Mouse (Mus musculus): ENCODE measurements around the gene Mink1. TPM values are rescaled to one million over a fixed set of nuclear protein-coding genes. Genes with fewer than 3 reads are reported as not detected.

Mink1 gene
- polyA plus RNA-seq, 1 experiment from 2014 or later = 8.5 TPM

DNA sequence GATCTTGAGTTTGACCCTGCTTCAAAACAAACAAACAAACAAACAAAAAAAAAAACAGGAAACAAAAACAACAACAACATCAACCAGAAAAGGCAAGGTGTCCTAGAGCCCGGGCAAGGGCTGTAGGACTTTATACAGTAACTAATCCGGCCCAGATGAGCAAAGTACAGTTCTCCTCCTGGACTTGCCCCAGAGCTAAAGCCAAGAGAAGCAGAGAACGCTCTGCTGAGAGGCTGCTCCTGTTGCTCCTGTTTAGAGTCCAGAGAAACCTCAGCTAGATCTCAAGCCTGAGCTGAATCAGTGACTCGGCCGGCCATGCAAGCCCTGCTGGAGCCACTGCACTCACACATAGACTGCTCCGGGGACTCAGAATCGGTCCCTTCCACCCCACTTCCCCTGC is 67.4 kb downstream of the Mink1 start:
- no peak for ATAC-seq (ENCODE audit: low FRiP score, low TSS enrichment)
- Histone ChIP-seq H3K4me2 (replicated peaks; ENCODE audit: low read depth) (no peak overlapping the region), H3K9me3 (ENCODE audit: control insufficient read depth, low read length) (no peaks in the 10 kb centered on the region), H3K4me1 (replicated peaks; ENCODE audit: control insufficient read depth, insufficient read depth) (no peaks in the 10 kb centered on the region), H3K36me3 (ENCODE audit: control insufficient read depth, insufficient read depth, low read length) (no peaks in the 10 kb centered on the region), H3K27me3 (ENCODE audit: control insufficient read depth, insufficient read depth, low read length) (no peaks in the 10 kb centered on the region), H3K4me3 (ENCODE audit: low read depth, low read length) (no peak overlapping the region), H3K9ac (ENCODE audit: low read length) (no peak overlapping the region), H3K27ac (replicated peaks) (no peak overlapping the region)
- no peak for TF ChIP-seq EP300 (optimal IDR thresholded peaks at IDR 0.05)
- no peak for TF ChIP-seq CTCF (IDR thresholded peaks at IDR 0.05; ENCODE audit: low read depth)
- WGBS = 73% methylated on average over 7 of the region's 7 CpGs
- no peak for DNase-seq (ENCODE audit: low spot score)

DNA sequence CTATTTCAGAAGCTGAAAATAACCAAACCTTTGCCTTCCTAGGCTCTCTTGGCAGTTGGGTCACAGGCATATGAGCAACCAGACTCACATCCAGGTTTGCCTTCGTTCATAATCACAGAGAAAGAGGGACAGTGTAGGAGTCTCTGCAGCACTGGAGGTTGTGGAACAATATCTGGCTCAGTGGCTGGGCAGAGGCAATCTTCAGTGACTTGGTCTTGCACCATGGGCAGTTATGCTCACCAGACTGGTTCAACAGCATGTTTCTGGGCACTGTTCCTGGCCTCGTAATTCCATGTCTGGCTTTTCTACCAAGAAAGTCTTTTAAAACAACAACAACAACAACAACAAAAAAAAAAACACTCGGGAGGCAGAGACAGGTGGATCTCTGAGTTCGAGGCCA is 72.9 kb downstream of the Mink1 start:
- 70% methylated on average over 4 of the region's 4 CpGs for WGBS
- no peaks in the 10 kb centered on the region for H3K9me3 ChIP-seq (ENCODE audit: control insufficient read depth, low read length)
- TF ChIP-seq EP300 (optimal IDR thresholded peaks at IDR 0.05) = no peak
- no peak for TF ChIP-seq CTCF (IDR thresholded peaks at IDR 0.05; ENCODE audit: low read depth)
- no peak overlapping the region for H3K27ac ChIP-seq (replicated peaks)
- no peak overlapping the region for H3K9ac ChIP-seq (ENCODE audit: low read length)
- no peak overlapping the region for H3K4me2 ChIP-seq (replicated peaks; ENCODE audit: low read depth)
- H3K27me3 ChIP-seq (ENCODE audit: control insufficient read depth, insufficient read depth, low read length) = no peaks in the 10 kb centered on the region
- ATAC-seq (ENCODE audit: low FRiP score, low TSS enrichment) = no peak
- DNase-seq (ENCODE audit: low spot score) = no peak
- H3K4me3 ChIP-seq (ENCODE audit: low read depth, low read length) = no peak overlapping the region
- no peaks in the 10 kb centered on the region for H3K36me3 ChIP-seq (ENCODE audit: control insufficient read depth, insufficient read depth, low read length)
- no peaks in the 10 kb centered on the region for H3K4me1 ChIP-seq (replicated peaks; ENCODE audit: control insufficient read depth, insufficient read depth)

DNA sequence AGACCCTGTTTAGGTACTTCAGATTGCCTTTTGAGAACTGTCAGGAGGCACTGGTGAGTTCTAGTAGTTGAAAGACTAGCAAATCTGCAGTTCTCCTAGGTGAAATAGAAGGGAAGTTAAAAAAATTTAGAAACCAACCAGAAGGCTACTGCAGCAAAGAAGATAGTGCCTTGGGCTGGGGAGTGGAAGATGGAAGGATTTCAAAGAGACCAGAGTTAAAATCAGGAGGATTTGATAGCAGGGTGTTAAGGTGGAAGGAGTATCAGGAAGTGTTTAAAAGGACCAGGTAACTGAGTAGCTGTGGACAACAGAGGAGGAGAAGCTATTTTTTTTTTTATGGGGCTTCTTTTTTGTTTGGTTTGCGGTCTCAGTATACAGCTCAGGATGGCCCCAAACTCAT is 75.1 kb downstream of the Mink1 start:
- Histone ChIP-seq H3K4me3 (ENCODE audit: low read depth, low read length) (no peak overlapping the region), H3K36me3 (ENCODE audit: control insufficient read depth, insufficient read depth, low read length) (no peaks in the 10 kb centered on the region)

GRCm38 (mm10) chr11:70638293-70638692 is 75.6 kb downstream of the Mink1 start:
- no peak overlapping the region for H3K27ac ChIP-seq (replicated peaks)
- H3K9ac ChIP-seq (ENCODE audit: low read length) = no peak overlapping the region
- DNase-seq (ENCODE audit: low spot score) (no peak), ATAC-seq (ENCODE audit: low FRiP score, low TSS enrichment) (no peak)
- WGBS = 83% methylated on average over 1 of the region's 1 CpGs
- H3K4me2 ChIP-seq (replicated peaks; ENCODE audit: low read depth) = no peak overlapping the region
- H3K4me1 ChIP-seq (replicated peaks; ENCODE audit: control insufficient read depth, insufficient read depth) = no peaks in the 10 kb centered on the region
- no peak overlapping the region for H3K4me3 ChIP-seq (ENCODE audit: low read depth, low read length)
- TF ChIP-seq EP300 (optimal IDR thresholded peaks at IDR 0.05) (no peak), CTCF (IDR thresholded peaks at IDR 0.05; ENCODE audit: low read depth) (no peak)
- H3K36me3 ChIP-seq (ENCODE audit: control insufficient read depth, insufficient read depth, low read length) = no peaks in the 10 kb centered on the region
- no peaks in the 10 kb centered on the region for H3K27me3 ChIP-seq (ENCODE audit: control insufficient read depth, insufficient read depth, low read length)
- no peaks in the 10 kb centered on the region for H3K9me3 ChIP-seq (ENCODE audit: control insufficient read depth, low read length)

More for the DNA sequence above, 75.1 kb downstream of the Mink1 start:
- Histone ChIP-seq H3K4me1 (replicated peaks; ENCODE audit: control insufficient read depth, insufficient read depth) (no peaks in the 10 kb centered on the region), H3K27me3 (ENCODE audit: control insufficient read depth, insufficient read depth, low read length) (no peaks in the 10 kb centered on the region), H3K27ac (replicated peaks) (no peak overlapping the region), H3K4me2 (replicated peaks; ENCODE audit: low read depth) (no peak overlapping the region), H3K9ac (ENCODE audit: low read length) (no peak overlapping the region), H3K9me3 (ENCODE audit: control insufficient read depth, low read length) (no peaks in the 10 kb centered on the region)
- ATAC-seq (ENCODE audit: low FRiP score, low TSS enrichment) = no peak
- TF ChIP-seq CTCF (IDR thresholded peaks at IDR 0.05; ENCODE audit: low read depth) (no peak), EP300 (optimal IDR thresholded peaks at IDR 0.05) (no peak)
- WGBS = 100% methylated on average over 1 of the region's 1 CpGs
- DNase-seq (ENCODE audit: low spot score) = no peak

GRCm38 (mm10) chr11:70638714-70639278 is 76.1 kb downstream of the Mink1 start, which contains the start of gene Gp1ba:
TSS of gene Gp1ba (plus strand) at chr11:70639122.
- no peaks in the 10 kb centered on the region for H3K27me3 ChIP-seq (ENCODE audit: control insufficient read depth, insufficient read depth, low read length)
- no peaks in the 10 kb centered on the region for H3K36me3 ChIP-seq (ENCODE audit: control insufficient read depth, insufficient read depth, low read length)
- H3K4me3 ChIP-seq (ENCODE audit: low read depth, low read length) = no peak within 1 kb of the TSS
- H3K4me1 ChIP-seq (replicated peaks; ENCODE audit: control insufficient read depth, insufficient read depth) = no peaks in the 10 kb centered on the region
- H3K9ac ChIP-seq (ENCODE audit: low read length) = no peak within 1 kb of the TSS
- no peak for ATAC-seq (ENCODE audit: low FRiP score, low TSS enrichment)
- no peaks in the 10 kb centered on the region for H3K9me3 ChIP-seq (ENCODE audit: control insufficient read depth, low read length)
- TF ChIP-seq EP300 (optimal IDR thresholded peaks at IDR 0.05) (no peak), CTCF (IDR thresholded peaks at IDR 0.05; ENCODE audit: low read depth) (no peak)
- 29% methylated on average over 5 of the region's 5 CpGs for WGBS
- H3K4me2 ChIP-seq (replicated peaks; ENCODE audit: low read depth) = no peak within 1 kb of the TSS
- peak; percentile 15 for DNase-seq (ENCODE audit: low spot score)
- H3K27ac ChIP-seq (replicated peaks) = no peak within 1 kb of the TSS

DNA sequence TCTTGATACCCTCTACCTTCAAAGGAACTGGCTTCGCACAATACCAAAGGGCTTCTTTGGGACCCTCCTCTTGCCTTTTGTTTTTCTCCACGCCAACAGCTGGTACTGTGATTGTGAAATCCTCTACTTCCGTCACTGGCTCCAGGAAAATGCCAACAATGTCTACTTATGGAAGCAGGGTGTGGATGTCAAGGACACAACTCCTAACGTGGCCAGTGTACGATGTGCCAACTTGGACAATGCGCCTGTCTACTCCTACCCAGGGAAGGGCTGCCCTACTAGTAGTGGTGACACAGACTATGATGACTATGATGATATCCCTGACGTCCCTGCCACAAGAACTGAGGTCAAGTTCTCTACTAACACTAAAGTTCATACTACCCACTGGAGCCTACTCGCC is 77.3 kb downstream of the Mink1 start:
- Histone ChIP-seq H3K27me3 (ENCODE audit: control insufficient read depth, insufficient read depth, low read length) (no peaks in the 10 kb centered on the region), H3K36me3 (ENCODE audit: control insufficient read depth, insufficient read depth, low read length) (peaks cover 7% of the 10 kb centered on the region), H3K4me3 (ENCODE audit: low read depth, low read length) (no peak overlapping the region), H3K4me1 (replicated peaks; ENCODE audit: control insufficient read depth, insufficient read depth) (no peaks in the 10 kb centered on the region), H3K9ac (ENCODE audit: low read length) (no peak overlapping the region), H3K9me3 (ENCODE audit: control insufficient read depth, low read length) (no peaks in the 10 kb centered on the region), H3K4me2 (replicated peaks; ENCODE audit: low read depth) (no peak overlapping the region), H3K27ac (replicated peaks) (no peak overlapping the region)
- ATAC-seq (ENCODE audit: low FRiP score, low TSS enrichment) (no peak), DNase-seq (ENCODE audit: low spot score) (no peak)
- no peak for TF ChIP-seq CTCF (IDR thresholded peaks at IDR 0.05; ENCODE audit: low read depth)
- TF ChIP-seq EP300 (optimal IDR thresholded peaks at IDR 0.05) = no peak
- WGBS = 73% methylated on average over 8 of the region's 8 CpGs
